Mouse (Mus musculus): ENCODE measurements around the gene Sec14l2. TPM values are rescaled to one million over a fixed set of nuclear protein-coding genes. Genes with fewer than 3 reads are reported as not detected.
A peak's percentile ranks its signal among the peaks of the same experiment; 100 is the strongest.
"Not testable (repeated sequence)": the region's sequence is repeated elsewhere in the genome, so short reads cannot be mapped to it uniquely, and the experiment has no call there.

Gene Sec14l2
- total RNA-seq, 2 experiments from 2014 or later = 17.5 to 22.5 TPM

DNA sequence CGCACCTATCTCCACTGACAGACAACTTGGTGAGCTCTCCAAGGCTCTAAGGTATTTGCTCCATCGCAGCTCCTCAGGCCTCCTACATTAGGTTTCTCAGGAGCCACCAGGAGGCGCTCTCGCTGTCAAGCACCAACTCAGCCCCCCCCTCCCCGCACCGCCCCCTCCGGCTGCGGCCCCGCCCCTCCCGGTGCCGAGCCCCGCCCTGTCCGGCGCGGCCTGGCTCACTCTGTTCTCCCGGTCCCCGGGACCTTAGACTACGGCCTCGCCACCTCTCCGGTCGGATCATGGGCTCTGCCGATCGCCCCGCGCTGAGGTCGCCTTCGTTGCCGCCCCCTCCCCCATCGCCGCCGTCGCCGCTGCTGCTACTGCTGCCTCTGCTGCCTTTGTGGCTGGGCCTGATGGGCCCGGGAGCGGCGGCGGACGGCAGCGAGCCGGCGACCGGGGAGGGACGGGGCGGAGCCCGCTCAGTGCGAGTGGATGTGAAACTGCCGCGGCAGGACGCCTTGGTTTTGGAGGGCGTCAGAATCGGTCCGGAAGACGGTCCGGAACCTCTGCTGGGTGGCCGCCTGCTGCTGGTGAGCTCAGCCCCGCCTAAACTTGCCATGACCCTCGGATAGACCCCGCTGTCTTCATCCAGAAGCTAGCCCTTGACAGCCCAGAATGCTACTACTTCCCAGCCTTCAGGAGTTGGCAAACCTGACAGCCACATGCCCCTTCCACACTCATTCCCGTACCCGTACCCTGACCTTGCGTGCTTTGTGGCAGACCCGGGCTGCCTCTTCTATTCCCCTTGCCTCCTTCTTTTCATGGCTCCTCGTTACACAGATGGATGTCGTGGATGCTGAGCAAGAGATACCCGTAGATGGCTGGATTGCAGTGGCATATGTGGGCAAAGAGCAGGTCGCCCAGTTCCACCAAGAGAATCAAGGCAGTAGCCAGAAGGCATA lies 12.0 kb upstream of the Sec14l2 start, which contains the start of gene Rnf215:
Gene Rnf215, plus strand, starts transcription at position 217 of the 950 bp plus-strand sequence.
- peak; percentile 71 for ATAC-seq (replicated peaks; ENCODE audit: low FRiP score, low TSS enrichment, poor library complexity, severe bottlenecking)

DNA sequence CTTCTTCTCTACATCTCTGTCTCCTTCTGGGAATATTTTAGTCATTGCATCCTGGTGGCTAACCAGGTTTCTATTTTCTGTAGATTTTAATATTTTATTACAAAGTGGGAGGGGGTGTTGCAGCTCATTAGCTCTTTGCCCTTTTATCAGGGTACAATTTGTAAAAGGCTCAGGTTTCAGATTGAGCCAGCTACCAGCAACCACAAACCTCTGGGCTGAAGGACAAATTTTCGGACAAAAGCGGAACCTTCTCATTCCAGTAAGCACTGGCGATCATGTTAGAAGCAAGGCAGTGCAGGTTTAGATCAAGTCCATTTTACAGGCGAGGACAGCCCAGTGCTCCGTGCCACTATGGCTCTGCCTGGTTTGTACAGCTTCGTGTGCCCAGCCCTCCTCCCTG lies 11.2 kb upstream of the Sec14l2 start:
- ATAC-seq (replicated peaks; ENCODE audit: low FRiP score, low TSS enrichment, poor library complexity, severe bottlenecking) = no peak

DNA sequence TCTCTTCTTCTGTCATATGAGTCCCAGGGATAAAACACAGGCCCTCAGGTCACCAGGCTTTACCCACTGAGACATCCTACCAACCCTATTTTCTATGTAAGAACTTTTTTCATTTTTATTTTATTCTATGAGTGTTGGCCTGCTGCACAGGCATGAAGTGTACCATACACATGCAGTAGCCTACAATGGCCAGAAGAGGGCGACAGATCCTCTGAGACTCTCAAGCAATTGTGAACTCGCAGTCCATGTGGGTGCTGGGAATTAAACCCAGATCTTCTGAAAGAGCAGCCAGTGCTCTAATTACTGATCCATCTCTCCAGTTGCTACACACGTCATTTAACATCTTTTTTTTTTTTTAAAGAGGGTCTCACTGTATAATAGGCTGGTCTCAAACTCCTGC lies 10.2 kb upstream of the Sec14l2 start:
- ATAC-seq (replicated peaks; ENCODE audit: low FRiP score, low TSS enrichment, poor library complexity, severe bottlenecking) = no peak

DNA sequence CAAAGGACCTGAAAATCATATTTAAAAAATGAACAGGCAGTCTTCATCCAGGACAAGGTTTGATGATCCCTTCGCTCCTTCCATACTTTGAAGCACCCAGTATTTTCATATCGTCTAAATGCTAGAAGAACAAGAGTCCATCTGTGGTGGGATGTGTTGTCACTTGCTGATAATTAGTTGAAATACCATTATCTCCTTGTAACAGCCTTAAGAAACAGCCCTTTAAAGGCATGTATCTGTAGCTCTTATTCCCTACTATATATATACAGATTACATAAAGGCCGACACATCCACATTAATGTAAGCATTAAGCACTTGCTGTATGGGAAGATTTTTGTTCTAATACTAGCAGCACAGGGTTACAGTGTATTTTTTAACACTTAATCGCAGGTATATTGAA lies 5.2 kb upstream of the Sec14l2 start:
- ATAC-seq (replicated peaks; ENCODE audit: low FRiP score, low TSS enrichment, poor library complexity, severe bottlenecking) = peak; percentile 45

DNA sequence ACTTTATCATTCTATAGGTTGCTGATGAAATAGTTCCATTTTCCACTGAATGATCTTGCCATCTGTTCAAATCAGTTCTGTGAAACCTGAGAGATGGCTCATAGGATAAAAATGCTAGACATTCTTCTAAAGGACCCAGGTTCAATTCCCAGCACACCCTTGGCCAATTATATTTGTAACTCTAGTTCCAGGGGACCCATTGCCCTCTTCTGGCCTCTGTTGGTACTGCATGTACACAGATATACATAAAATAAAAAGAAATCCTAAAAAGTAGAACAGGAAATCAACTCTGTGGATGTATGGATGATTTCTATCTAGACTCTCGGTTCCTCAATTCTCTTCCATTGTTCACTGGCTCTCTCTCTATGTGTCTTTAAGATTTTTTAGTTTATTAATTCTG lies 3.8 kb upstream of the Sec14l2 start:
- no peak for ATAC-seq (replicated peaks; ENCODE audit: low FRiP score, low TSS enrichment, poor library complexity, severe bottlenecking)

DNA sequence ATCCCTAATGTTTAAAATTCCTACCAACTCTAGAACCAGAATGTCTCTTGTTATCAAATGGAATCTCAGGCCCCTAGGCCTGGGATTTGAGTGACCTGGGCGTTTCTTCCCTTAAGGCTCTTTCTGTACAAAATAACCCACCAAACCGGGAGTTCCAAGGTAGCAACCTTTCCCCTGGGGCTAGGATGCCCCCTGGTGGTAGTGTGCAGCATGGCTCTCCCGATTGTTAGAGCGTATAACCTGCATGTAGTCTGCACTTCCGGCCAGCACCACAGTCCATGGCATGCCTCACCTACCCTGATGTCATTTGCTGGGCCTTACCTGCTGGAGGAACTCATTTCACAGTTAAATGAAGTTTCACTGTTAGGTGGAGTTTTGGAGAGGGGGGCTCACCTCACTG lies 707 bp upstream of the Sec14l2 start:
- peak; percentile 72 for ATAC-seq (replicated peaks; ENCODE audit: low FRiP score, low TSS enrichment, poor library complexity, severe bottlenecking)

DNA sequence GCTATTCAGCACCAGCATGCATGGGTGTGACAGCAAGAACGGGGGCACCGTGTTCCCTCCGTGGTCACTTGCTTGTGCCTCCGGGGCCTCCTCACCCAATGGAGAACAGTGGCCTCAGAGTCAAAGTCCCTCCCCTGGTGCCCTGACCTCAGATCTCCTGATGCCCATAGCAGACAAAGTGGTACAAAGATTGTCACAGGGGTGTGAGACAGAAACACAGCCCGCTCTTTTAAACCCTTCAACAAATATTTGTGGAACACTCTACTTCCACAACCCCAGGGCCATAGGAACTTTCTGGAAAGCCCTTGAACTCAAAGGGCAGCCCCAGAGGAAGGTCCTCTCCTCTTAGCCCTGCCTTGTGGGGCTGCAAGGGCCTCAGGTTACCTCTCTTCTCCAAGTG lies 989 bp downstream of the Sec14l2 start:
- no peak for ATAC-seq (replicated peaks; ENCODE audit: low FRiP score, low TSS enrichment, poor library complexity, severe bottlenecking)

DNA sequence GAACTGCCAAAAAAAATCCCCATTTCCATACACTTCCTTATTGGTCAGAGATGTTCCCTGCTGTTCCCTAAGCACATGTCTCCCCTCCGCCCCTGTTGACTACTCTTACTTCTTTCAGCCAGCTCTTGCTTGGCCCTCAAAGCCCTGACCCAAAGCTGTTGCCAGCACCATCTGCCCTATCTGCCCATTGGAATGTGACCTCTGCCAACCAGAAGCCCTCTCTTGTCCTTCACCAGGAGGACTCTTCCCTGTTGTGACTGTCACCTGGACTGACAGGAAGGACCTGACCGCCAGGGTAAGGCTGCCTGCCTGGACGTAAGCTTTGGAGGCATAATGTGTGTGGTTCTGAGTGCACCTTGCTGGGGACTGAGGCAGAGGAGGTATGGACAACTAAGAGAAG lies 1.5 kb downstream of the Sec14l2 start:
- ATAC-seq (replicated peaks; ENCODE audit: low FRiP score, low TSS enrichment, poor library complexity, severe bottlenecking) = no peak

- no peak for ATAC-seq (replicated peaks; ENCODE audit: low FRiP score, low TSS enrichment, poor library complexity, severe bottlenecking)
These were observed 3.6 kb downstream of the Sec14l2 start for GRCm38 (mm10) chr11:4119635-4120034.

DNA sequence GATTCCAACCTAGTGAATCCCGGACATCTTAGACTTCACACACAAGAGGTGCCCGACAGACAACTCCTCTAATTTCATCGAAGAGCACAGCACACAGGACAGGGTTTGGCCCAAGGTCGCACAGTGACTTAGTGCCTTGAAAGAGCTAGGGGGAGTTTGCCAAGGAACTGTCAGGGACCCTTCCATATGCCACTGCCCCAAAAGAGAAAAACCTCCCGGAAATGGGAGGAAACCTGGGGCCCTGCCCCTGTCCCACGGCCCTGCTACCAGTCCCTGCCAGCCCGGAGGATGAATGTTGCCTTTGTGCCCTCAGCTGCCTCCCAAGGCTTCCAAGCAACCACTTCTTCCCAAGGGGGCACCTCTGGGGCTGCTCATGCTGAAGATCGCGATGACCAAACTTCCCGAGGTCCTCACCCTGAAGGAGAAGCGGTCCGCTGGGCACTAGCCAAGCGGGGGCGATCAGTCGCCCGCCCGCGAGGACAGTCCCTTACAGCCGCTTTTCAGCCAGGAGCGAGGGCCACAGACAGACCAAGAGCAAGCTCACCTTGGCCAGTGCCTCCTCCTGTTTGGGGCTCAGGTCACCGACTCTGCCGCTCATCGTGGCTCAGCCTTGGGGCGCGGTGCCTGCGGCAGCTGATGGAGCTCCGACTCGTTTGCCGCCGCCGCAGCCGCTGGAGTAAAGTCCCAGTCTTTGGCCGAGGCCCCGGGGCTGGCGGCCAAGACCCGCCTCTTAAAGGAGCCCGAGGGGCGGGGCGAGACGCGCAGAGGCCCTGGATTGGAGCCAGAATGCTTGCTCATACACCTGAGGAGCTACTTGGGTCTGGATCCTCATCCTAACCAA lies 4.9 kb downstream of the Sec14l2 start:
- peak; percentile 41 for ATAC-seq (replicated peaks; ENCODE audit: low FRiP score, low TSS enrichment, poor library complexity, severe bottlenecking)

DNA sequence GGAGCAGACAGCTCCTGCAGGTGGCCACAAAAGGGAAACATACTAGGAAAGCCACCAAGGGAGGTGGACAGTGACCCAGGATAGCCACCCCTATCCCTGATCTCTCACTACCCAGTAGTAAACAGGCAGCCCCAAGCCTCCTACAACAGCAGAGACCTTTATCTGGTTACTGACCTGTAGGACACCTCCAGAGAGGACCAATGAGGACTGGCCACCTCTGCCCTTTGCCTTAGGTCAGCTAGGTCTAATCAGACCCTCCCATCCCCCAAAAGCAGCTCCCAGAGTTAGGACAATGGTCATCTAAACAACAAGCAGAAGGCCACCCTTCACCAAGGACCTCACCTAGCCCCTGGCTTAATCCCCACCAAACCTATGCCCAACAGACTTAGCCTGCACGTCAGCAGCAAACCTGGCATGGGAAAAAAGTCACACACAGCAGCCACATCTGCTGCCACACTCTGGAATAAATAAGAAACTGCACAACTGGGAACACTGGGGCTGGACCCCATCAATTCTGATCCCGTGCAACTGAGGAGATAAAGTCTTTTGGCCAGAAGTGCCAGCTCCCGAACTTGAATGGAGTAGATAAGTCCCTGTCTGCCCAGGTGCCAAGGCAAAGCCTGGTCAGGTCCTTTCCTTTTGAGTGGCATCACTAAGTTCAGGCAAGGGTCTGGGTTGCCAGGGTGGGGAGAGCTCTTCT lies 5.7 kb downstream of the Sec14l2 start:
- peak; percentile 36 for ATAC-seq (replicated peaks; ENCODE audit: low FRiP score, low TSS enrichment, poor library complexity, severe bottlenecking)

- ATAC-seq (replicated peaks; ENCODE audit: low FRiP score, low TSS enrichment, poor library complexity, severe bottlenecking) = peak; percentile 71
These were observed 6.6 kb downstream of the Sec14l2 start for GRCm38 (mm10) chr11:4116458-4117141.

GRCm38 (mm10) chr11:4115407-4115806 lies 7.8 kb downstream of the Sec14l2 start:
- no peak for ATAC-seq (replicated peaks; ENCODE audit: low FRiP score, low TSS enrichment, poor library complexity, severe bottlenecking)

DNA sequence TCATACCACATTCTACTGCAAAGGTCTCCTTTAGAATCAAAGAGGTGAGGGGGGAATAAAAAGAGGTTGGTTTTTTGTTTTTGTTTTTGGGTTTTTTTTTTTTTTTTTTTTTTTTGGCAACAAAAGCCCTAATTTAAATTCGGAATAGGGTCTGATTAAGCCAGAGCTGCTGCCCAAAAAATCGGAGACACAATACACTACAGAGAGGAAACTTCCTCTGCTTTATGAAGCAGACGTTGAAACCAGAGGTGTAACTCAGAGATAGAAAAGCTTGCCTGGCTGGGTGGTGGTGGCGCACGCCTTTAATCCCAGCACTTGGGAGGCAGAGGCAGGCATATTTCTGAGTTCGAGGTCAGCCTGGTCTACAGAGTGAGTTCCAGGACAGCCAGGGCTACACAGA lies 8.7 kb downstream of the Sec14l2 start:
- not testable (repeated sequence) for ATAC-seq (replicated peaks; ENCODE audit: low FRiP score, low TSS enrichment, poor library complexity, severe bottlenecking)

- ATAC-seq (replicated peaks; ENCODE audit: low FRiP score, low TSS enrichment, poor library complexity, severe bottlenecking) = no peak
These were observed 9.2 kb downstream of the Sec14l2 start for GRCm38 (mm10) chr11:4113970-4114369.

- ATAC-seq (replicated peaks; ENCODE audit: low FRiP score, low TSS enrichment, poor library complexity, severe bottlenecking) = no peak
These were observed 9.7 kb downstream of the Sec14l2 start for GRCm38 (mm10) chr11:4113496-4113895.

GRCm38 (mm10) chr11:4112861-4113260 lies 10.4 kb downstream of the Sec14l2 start:
- no peak for ATAC-seq (replicated peaks; ENCODE audit: low FRiP score, low TSS enrichment, poor library complexity, severe bottlenecking)

- no peak for ATAC-seq (replicated peaks; ENCODE audit: low FRiP score, low TSS enrichment, poor library complexity, severe bottlenecking)
These were observed 11.2 kb downstream of the Sec14l2 start for GRCm38 (mm10) chr11:4112033-4112432.

DNA sequence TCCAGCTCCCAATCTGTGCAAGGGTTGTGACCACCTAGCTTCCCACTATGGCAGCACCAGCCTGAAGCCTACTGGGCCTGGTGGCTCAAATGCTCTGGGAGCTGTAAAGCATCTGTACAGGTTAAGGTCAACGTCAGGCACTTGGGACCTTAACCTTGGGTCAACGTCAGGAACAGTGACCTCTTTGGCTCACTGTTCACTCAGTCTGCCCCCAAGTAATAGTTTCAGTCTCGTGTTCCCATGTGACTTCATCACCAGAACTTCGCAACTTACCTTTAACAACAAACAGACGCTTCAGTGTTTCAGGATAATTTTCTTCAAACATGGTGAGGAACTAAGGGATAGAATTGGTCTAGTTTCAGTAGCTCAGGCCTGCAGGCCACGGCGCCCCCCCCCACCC lies 14.5 kb downstream of the Sec14l2 start:
- ATAC-seq (replicated peaks; ENCODE audit: low FRiP score, low TSS enrichment, poor library complexity, severe bottlenecking) = no peak

Data from megakaryocyte-erythroid progenitor cell, adult 5-6 weeks (primary cell).